Mouse (Mus musculus) layer of hippocampus, adult 2 months (tissue): ENCODE results near the gene Scd2. TPM values are rescaled to one million over a fixed set of nuclear protein-coding genes. Genes with fewer than 3 reads are reported as not detected.
"Not testable (repeated sequence)": the region's sequence is repeated elsewhere in the genome, so short reads cannot be mapped to it uniquely, and the experiment has no call there.

Experiments
- DNase-seq, 2 experiments: peaks; one replicate each; pipeline ENCODE4 v3.0.0; 2022; ENCODE audit warnings: low spot score in 2 of 2
- H3K27ac ChIP-seq: fragments of 200-600 bp; 2 replicates; pipeline ENCODE4 v1.8.1; 2022
- H3K4me3 ChIP-seq: fragments of 200-600 bp; 2 replicates; pipeline ENCODE4 v1.8.1; 2022; ENCODE audit warnings: mild to moderate bottlenecking
- CTCF ChIP-seq: fragments of 200-600 bp; conservative IDR thresholded peaks from 2 replicates; pipeline ENCODE4 v1.8.1; 2022; ENCODE audit warnings: antibody characterized with exemption, mild to moderate bottlenecking, moderate library complexity
- total RNA-seq, 2 experiments: library from RNA; stranded (reverse); gene quantifications; 2 replicates each; pipeline ENCODE4 v1.2.3; 2021

Scd2 gene
- total RNA-seq, 2 experiments from 2014 or later: 597 to 622 TPM

DNA sequence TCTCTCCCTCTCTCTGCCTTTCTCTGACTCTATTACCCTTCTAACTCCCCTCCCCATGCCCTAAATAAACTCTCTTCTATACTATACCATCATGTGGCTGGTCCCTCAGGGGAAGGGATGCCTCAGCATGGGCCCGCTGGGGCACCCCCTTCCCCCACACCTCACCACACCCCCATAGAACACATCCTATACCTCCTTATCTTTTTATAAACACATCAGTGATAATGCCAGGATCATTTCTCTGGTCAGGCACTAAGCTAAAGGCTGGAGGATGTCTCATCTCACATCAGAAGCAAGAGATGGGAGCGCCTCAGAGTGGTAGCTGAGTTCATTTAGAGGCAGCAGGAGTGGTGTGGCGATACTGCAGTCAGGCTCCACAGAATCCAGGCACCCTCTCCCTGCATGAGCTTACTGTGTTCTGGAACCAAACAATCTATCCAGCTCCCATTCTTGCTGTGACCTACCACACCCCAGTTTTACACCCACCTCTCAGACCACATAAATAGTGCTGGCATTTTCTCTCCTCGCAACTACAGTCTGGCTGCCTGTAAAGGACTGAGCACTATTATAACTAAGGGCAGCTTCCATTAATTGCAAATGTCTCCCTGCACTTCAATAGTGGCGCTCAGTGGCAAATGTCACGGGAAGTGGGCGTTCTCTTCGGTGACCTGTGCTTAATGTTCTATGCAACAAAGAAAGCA is 18.0 kb downstream of the Scd2 start:
- no peak for TF ChIP-seq CTCF
- DNase-seq: no peak
- H3K27ac ChIP-seq: peak overlapping the region; percentile 83
- H3K4me3 ChIP-seq: no peak overlapping the region

DNA sequence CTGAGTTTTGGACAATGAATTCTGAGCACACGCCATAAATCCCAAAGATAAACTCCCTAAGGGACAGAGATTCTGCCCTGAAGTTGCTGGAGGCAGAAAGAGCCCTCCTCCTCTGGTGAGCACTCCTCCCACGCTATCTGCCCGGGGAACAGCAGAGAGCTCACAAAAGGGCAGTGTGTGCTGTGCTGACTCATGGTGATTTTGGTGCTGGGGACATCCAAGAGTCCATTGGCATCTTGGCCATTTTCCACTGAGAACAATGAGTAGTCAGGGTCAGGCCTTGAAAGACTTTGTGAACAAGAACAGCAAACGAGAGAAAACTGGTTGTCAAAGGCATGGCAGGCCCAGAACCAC is 18.5 kb downstream of the Scd2 start:
- TF ChIP-seq CTCF: no peak
- Histone ChIP-seq H3K27ac (peak overlapping the region; percentile 83), H3K4me3 (no peak overlapping the region)
- peak; percentile 38 to 57 for DNase-seq

DNA sequence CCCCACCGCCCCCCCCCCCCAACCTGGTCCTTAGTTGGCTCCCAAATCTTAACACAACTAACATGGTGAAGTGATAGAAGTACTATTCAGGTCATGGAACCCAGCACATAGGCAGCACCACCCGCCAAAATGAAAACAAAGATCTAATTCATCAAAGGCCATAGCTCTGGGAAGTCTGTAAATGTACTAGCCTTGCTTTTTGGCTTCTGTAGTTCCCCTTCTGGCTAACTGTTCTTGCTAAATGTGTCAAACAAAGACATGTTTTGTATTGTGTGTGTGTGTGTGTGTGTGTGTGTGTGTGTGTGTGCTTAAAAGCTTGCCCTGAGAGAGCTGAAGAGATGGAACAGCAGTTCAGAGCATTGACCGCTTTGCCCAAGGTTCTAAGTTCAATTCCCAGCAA is 19.6 kb downstream of the Scd2 start:
- TF ChIP-seq CTCF: no peak
- peak overlapping the region; percentile 83; the same call in 1 of the 2 replicates for H3K27ac ChIP-seq
- DNase-seq: no peak

DNA sequence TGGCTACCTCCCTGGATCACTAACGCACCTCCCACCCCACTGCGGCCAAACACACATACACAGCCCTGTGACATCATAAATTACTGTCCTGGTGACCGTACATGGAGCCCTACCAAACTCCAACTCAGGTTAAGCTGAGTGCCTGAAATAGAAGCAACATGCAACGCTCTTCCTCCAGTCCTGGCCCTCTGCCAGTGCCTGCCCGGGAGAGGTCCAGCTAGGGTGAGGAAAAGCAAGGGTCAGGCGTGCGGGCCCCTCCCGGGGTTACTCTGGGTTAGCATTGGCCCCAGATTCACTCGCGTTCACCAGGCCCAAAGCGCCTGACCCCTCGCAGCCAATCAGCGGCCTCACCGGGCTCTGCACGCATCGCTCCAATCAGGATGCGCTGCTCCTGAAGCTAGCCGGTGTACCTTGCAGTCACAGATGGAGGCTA is 20.9 kb downstream of the Scd2 start:
- TF ChIP-seq CTCF: no peak
- H3K27ac ChIP-seq: peak overlapping the region; percentile 97
- peak; percentile 74 to 77 for DNase-seq
- H3K4me3 ChIP-seq: peak overlapping the region; percentile 64

More for the DNA sequence above, 19.6 kb downstream of the Scd2 start:
- H3K4me3 ChIP-seq: no peak overlapping the region

DNA sequence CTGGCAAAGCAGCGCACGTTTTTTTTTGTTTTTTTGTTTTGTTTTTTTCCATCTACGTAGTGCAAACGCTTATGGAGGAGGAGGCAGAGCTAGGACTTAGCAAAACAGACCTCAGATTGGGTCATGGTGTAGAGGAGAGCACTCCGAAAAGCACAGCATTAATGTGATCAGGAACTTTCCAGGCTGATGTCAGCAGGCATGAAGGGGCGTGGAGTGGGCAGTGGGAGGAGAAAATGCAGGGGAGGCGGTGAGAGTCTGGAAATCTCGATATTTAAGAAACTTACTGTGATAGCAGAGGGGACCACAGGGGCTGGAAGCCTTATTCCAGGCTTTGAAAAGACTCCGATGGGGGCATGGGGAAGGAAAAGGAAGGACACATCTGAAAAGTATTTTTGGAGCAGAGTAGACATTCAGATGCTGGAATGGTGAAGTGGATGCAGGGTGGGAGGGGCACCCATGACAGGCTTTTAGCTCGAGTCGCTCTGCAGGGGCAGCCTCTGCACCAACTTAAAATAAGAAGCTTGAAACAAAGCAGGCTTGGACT is 21.5 kb downstream of the Scd2 start:
- TF ChIP-seq CTCF: no peak
- Histone ChIP-seq H3K4me3 (peak overlapping the region; percentile 64), H3K27ac (peak overlapping the region; percentile 97)
- DNase-seq: peak in 1 of 2 experiments; percentile 45

DNA sequence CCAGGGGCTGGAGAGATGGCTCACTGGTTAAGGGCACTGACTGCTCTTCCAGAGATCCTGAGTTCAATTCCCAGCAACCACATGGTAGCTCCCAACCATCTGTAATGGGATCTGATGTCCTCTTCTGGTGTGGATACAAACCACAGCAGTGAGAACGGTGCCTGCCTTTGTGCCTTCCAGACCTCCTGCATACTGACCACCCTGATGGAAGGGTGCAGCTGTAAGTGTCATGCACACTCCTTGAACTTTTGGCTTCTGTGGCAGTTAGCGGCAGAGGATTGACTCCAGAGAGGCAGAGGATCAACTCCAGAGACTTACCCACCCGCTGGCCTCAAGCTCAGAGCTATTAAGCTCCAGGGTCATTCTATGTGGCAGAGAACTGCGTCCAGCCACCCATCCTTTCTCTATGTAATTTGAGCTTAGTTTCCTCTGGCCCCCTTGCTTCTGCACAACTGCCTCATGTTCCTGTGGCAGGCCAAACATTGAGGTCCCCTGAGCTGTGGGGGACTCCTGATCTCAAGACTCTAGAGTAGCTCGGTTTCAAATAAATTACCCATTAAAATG is 23.4 kb downstream of the Scd2 start:
- TF ChIP-seq CTCF: no peak
- H3K4me3 ChIP-seq: no peak overlapping the region
- no peak overlapping the region for H3K27ac ChIP-seq
- no peak for DNase-seq

DNA sequence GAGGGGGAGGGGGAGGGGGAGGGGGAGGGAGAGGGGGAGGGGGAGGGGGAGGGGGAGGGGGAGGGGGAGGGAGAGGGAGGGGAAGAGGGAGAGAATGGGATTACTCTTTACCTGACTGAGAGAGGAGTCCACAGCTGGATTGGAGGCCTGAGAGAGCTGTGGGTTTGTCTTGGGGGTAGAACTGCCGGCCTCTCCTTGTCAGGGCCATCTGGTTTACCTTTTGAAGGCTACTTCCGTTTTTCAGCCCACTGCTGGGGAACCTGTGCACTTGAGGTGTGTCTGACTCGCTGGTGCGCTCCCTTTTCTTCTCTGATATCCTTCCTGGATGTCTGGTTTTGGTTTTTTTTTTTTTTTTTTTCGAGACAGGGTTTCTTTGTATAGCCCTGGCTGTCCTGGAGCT is 23.9 kb downstream of the Scd2 start:
- no peak for DNase-seq
- no peak for TF ChIP-seq CTCF
- Histone ChIP-seq H3K27ac (no peak overlapping the region), H3K4me3 (no peak overlapping the region)

DNA sequence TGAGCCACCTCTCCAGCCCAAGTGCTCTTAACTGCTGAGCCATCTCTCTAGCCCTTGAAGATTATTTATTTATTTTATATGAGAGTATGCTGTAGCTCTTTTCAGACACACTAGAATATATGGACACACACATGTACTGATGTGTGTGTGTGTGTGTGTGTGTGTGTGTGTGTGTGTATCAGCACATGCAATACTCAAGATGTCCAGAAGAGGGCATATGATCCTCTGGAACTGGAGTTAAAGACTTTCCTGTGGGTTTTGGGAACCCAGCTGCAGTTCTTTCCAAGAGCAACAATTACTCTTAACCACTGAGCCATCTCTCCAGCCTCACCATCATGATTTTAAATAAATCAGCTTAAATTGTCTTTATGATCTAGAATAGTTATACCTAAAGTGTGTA is 25.1 kb downstream of the Scd2 start:
- peak; percentile 56 for TF ChIP-seq CTCF
- Histone ChIP-seq H3K27ac (no peak overlapping the region), H3K4me3 (no peak overlapping the region)
- no peak for DNase-seq

DNA sequence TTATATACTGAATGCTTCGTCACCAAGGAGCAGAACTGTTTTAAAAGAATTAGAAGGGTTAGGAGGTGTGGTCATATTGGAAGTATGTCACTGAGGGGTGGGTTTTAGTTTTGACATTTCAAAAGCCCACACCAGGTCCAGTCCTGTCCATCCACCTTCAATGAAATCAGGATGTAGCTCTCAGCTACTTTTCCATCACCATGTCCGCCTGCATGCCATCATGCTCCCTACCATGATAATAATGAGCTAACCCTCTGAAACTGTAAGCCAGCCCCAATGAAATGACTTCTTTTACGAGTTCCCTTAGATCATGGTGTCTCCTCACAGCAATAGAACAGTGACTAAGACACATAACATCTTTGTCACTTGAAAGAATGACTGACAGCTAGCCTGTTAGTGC is 26.8 kb downstream of the Scd2 start:
- Histone ChIP-seq H3K27ac (no peak overlapping the region), H3K4me3 (no peak overlapping the region)
- no peak for TF ChIP-seq CTCF
- DNase-seq: no peak

DNA sequence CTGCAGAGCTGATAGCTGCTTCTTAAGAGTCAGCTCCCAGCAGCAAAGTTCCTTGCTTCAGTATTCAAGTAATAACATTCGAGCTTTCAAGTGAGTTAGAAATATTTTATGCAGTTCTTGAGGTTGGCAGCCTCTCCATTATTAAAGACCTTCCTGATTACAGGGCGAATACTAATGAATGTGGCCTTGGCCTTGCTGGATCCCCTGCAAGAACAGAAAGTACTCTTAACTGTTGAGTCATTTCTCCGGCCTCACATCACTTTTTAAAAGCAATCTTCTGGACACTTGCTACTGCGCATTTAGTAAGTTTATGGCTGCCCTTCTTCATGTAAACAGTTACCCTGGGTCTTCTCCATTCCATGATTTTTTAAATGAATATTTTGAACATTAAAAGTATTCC is 27.7 kb downstream of the Scd2 start:
- peak overlapping the region; percentile 70 for H3K27ac ChIP-seq
- DNase-seq: no peak
- TF ChIP-seq CTCF: no peak
- H3K4me3 ChIP-seq: no peak overlapping the region

DNA sequence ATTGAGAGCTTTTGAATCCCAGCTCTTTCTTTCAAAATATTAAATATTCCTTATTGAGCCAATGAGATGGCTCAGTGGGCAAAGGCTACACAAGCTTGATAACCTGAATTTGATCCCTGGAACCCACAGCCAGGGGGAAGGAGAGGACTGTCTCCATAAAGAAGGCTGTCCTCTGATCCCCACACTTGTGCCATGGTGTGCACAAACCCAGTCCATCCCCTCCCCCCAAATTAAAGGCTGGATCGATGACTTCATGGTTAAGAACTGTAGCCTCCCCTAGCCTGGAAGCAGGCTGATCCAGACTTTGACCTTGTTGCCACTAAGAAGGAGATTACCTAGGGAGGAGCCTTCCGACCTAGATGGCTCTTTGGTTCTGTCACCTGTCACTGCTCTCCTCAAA is 28.2 kb downstream of the Scd2 start:
- TF ChIP-seq CTCF: no peak
- H3K4me3 ChIP-seq: no peak overlapping the region
- peak overlapping the region; percentile 70 for H3K27ac ChIP-seq
- DNase-seq: no peak

DNA sequence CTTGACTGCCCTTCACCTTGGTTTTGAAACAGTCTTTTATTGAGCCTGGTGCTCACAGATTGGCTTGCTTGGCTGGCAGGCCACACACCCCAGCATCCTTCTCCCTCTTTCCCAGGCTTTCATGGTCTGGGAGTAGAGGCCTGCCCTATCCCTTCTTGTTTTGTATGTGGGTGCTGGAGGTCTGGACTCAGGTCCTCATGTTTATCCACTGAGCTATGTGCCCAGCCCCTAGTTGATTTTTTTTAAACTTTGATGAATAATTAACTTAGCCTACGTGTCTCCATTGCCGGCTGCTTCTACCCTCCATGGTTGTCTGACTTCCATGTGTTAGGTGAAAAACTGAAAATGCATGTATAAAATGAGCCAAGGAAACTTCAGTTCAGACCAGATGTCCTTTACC is 36.1 kb downstream of the Scd2 start:
- H3K4me3 ChIP-seq: no peak overlapping the region
- H3K27ac ChIP-seq: no peak overlapping the region
- no peak for DNase-seq
- no peak for TF ChIP-seq CTCF

DNA sequence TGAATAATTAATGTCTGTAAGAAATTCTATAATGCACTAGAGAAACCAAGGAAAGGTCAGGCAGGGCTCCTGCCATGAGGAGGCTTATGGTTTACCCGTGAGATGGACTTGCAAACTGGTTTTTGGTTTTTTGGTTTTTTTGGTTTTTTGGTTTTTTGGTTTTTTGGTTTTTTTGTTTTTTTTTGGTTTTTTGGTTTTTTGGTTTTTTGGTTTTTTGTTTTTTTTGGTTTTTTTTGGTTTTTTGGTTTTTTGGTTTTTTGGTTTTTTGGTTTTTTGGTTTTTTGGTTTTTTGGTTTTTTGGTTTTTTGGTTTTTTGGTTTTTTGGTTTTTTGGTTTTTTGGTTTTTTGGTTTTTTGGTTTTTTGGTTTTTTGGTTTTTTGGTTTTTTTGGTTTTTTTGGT is 37.7 kb downstream of the Scd2 start:
- H3K27ac ChIP-seq: not testable (repeated sequence)

DNA sequence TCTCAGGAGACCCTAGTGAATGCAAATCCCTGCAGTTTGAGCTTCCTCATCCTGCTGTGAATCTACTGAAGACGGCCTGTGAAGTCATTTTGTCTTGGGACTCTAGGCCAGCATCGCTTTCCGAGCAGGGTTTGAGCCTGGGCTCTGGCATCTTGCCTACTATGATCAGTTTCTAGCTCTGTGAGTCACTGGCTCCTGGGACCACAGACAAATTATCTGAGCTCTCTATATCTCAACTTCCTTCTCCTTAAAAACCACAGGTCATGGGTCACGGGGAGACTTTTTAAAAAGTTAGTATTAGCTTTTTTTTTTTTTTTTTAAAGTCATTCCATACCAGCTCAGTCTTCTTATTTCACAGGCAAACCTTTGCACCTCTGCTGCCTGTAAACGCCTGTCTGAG is 38.4 kb downstream of the Scd2 start:
- H3K27ac ChIP-seq: no peak overlapping the region
- no peak for TF ChIP-seq CTCF
- no peak overlapping the region for H3K4me3 ChIP-seq
- DNase-seq: no peak

More for the DNA sequence above, 37.7 kb downstream of the Scd2 start:
- DNase-seq, H3K4me3 ChIP-seq: not testable (repeated sequence)
